Mouse (Mus musculus): ENCODE results near the gene Selenof. TPM values are rescaled to one million over a fixed set of nuclear protein-coding genes. Genes with fewer than 3 reads are reported as not detected.
A peak's percentile ranks its signal among the peaks of the same experiment; 100 is the strongest.

Gene Selenof
- polyA plus RNA-seq (2012; rRNA removed), result 215 and 275 TPM in 2 replicates

DNA sequence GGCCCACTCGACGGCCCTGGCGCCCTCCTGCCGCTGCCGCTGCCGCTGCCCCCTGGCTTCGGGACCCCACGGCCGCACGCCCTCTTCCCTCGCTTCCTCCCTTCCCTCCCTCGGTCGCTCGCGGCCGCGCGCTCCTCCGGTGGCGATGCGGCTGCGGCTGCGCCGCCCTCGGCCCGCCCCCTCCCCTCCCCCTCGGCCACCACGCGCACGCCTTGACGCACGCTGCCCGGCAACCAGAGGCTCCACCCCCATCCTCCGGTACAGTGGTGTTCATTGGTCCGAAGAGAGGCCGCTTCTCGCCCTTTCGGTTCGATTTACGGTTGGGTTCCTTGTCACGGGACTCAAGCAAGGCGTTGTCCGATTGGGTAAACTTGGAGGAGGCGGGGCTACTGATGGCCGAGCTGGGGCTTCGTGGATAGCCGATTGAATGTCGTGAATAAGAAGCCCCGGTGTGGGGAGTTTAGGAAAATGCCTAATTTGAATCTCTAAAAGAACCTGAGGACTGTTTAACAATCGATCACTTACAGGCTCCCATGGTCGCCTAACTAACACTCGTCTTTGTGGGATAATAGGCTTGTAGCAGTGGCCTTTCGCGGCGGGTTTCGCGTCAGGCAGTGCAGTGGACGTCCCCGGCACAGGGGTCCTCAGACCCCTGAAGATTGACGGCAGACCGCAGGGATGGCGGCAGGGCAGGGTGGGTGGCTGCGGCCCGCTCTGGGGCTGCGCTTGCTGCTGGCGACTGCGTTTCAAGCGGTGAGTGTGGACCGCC, at the start of gene Selenof, which contains the start of gene Hs2st1:
TSS of gene Selenof (plus strand) at position 258 of the 769 bp plus-strand sequence.
TSS of gene Hs2st1 (minus strand) at position 135 of the 769 bp plus-strand sequence.
- Histone ChIP-seq H3K4me1 (ENCODE audit: control insufficient read depth, insufficient read depth, low read length) (peaks cover 4% of the 10 kb centered on the region), H3K27me3 (replicated peaks; ENCODE audit: control insufficient read depth, insufficient read depth, low read length) (no peaks in the 10 kb centered on the region), H3K36me3 (ENCODE audit: control insufficient read depth, insufficient read depth, low read length) (no peaks in the 10 kb centered on the region; the same call in 1 of the 2 replicates), H3K27ac (ENCODE audit: insufficient read depth, low read depth, low read length) (peak within 1 kb of the TSS; percentile 99), H3K4me3 (ENCODE audit: insufficient read depth, low read depth, low read length) (peak within 1 kb of the TSS; percentile 99)
- DNase-seq, result peak; percentile 100
- under 1% methylated on average over 65 of the region's 69 CpGs for WGBS
- peak; percentile 89 for TF ChIP-seq POLR2A (IDR thresholded peaks at IDR 0.05; ENCODE audit: low read depth, low read length)
- TF ChIP-seq CTCF (conservative IDR thresholded peaks at IDR 0.05; ENCODE audit: insufficient read depth, insufficient read length, low read depth, low read length), result no peak

DNA sequence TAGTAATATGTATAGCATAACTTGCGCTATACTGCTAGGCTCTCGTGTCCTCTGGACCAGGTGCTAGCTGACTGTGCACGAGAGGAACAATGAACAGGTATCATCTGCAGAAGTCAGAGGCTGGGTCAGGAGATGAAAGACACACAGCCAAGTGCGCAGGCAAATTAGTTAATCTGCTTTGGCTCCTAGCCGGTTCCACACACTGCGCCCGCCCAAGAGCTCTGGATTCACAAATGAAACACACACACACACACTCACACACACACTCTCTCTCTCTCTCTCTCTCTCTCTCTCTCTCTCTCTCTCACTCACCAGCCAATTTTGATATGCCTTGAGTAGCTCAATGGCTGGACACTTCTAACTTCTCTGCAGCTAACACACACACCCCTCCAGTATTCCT, 42.2 kb upstream of the Selenof start:
- 94% methylated on average over 7 of the region's 7 CpGs for WGBS
- H3K27me3 ChIP-seq (replicated peaks; ENCODE audit: control insufficient read depth, insufficient read depth, low read length), result no peaks in the 10 kb centered on the region
- no peaks in the 10 kb centered on the region for H3K36me3 ChIP-seq (ENCODE audit: control insufficient read depth, insufficient read depth, low read length)
- no peak for TF ChIP-seq CTCF (conservative IDR thresholded peaks at IDR 0.05; ENCODE audit: insufficient read depth, insufficient read length, low read depth, low read length)
- no peak for TF ChIP-seq POLR2A (IDR thresholded peaks at IDR 0.05; ENCODE audit: low read depth, low read length)
- no peak overlapping the region for H3K4me3 ChIP-seq (ENCODE audit: insufficient read depth, low read depth, low read length)
- peaks cover 4% of the 10 kb centered on the region; the same call in 1 of the 2 replicates for H3K4me1 ChIP-seq (ENCODE audit: control insufficient read depth, insufficient read depth, low read length)
- DNase-seq, result no peak
- H3K27ac ChIP-seq (ENCODE audit: insufficient read depth, low read depth, low read length), result no peak overlapping the region

DNA sequence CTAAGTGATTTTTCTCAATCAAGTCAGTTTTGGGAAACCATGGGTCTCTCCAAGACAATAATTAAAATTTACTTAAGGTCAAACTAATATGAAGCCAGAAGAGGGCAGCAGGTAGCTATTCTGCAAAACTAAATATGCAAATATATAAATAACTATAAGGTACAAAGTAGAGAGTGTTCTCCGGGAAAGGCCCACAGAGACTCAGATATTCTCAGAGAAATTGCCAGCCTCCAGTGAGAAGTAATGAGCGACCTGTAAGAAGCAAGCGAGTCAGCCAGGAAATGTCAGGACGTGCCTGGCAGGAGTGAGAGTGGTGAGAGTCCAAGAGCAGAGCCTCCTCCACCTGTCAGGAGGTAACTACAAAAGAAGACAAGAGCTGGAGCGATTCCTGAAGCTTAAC, 39.1 kb upstream of the Selenof start:
- peak; percentile 50 for DNase-seq
- Histone ChIP-seq H3K4me1 (ENCODE audit: control insufficient read depth, insufficient read depth, low read length) (peaks cover 4% of the 10 kb centered on the region; the same call in 1 of the 2 replicates), H3K36me3 (ENCODE audit: control insufficient read depth, insufficient read depth, low read length) (no peaks in the 10 kb centered on the region), H3K27ac (ENCODE audit: insufficient read depth, low read depth, low read length) (no peak overlapping the region), H3K27me3 (replicated peaks; ENCODE audit: control insufficient read depth, insufficient read depth, low read length) (no peaks in the 10 kb centered on the region), H3K4me3 (ENCODE audit: insufficient read depth, low read depth, low read length) (no peak overlapping the region)
- TF ChIP-seq POLR2A (IDR thresholded peaks at IDR 0.05; ENCODE audit: low read depth, low read length), result no peak
- no peak for TF ChIP-seq CTCF (conservative IDR thresholded peaks at IDR 0.05; ENCODE audit: insufficient read depth, insufficient read length, low read depth, low read length)
- whole genome bisulfite sequencing, result 22% methylated on average over 5 of the region's 5 CpGs

DNA sequence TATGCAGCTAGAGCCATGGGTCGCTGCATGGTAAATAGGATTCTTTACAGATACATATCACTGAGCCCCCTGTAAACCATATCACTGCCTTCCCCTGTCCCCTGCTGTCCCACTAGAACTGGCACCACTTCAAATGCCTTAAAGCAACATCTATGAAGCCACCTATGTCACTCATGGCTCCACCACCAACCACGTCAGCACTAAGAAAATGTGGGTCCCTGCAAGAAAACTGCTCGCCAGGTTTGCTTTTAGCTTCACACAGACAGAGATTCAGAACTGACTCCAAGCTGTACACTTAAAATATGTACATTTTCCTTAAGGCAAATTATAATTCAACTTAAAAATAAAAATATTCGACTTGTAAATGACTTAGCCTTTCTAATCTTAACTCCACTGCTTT, 35.0 kb upstream of the Selenof start:
- H3K36me3 ChIP-seq (ENCODE audit: control insufficient read depth, insufficient read depth, low read length), result no peaks in the 10 kb centered on the region
- no peak for DNase-seq
- TF ChIP-seq CTCF (conservative IDR thresholded peaks at IDR 0.05; ENCODE audit: insufficient read depth, insufficient read length, low read depth, low read length) (no peak), POLR2A (IDR thresholded peaks at IDR 0.05; ENCODE audit: low read depth, low read length) (no peak)

DNA sequence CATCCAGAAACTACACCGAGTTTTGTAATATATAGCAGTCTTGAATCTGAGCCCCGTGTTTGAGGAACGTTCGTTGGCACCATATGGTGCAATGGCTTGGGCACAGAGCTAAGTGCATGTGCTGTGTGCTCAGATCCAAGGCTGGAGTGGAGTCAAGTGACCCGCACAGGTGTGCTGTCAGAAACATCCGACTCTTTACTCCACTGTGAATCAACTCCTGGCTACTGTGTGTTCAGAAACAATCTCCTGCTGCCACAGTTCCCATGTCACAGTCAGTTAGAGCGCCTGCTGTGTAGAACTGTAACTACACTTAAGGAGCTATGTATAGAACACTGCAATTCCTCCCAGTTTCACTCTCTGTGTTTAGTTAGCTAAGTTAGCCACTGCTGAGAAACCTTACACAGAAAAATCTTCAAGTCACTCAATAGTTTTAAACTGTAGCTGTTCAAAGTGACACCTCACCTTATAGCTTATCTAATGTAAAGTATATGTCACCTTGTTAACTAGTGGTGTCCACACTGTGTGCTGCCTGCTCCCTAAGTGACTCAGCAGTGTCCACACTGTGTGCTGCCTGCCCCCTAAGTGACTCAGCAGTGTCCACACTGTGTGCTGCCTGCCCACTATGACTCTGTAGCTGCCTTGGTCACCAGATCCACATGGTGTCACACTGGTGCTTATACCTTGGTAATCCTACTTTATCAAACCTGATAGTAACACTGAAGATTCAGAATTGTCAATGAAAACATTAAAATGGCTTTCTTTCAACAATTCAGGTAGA, 32.8 kb upstream of the Selenof start:
- no peak for DNase-seq
- H3K27ac ChIP-seq (ENCODE audit: insufficient read depth, low read depth, low read length), result no peak overlapping the region
- H3K27me3 ChIP-seq (replicated peaks; ENCODE audit: control insufficient read depth, insufficient read depth, low read length), result no peaks in the 10 kb centered on the region
- H3K4me3 ChIP-seq (ENCODE audit: insufficient read depth, low read depth, low read length), result no peak overlapping the region
- TF ChIP-seq POLR2A (IDR thresholded peaks at IDR 0.05; ENCODE audit: low read depth, low read length) (no peak), CTCF (conservative IDR thresholded peaks at IDR 0.05; ENCODE audit: insufficient read depth, insufficient read length, low read depth, low read length) (no peak)
- H3K36me3 ChIP-seq (ENCODE audit: control insufficient read depth, insufficient read depth, low read length), result no peaks in the 10 kb centered on the region
- whole genome bisulfite sequencing, result 84% methylated on average over 7 of the region's 7 CpGs
- no peaks in the 10 kb centered on the region for H3K4me1 ChIP-seq (ENCODE audit: control insufficient read depth, insufficient read depth, low read length)

More for the DNA sequence above, 35.0 kb upstream of the Selenof start:
- H3K27ac ChIP-seq (ENCODE audit: insufficient read depth, low read depth, low read length), result no peak overlapping the region
- H3K4me1 ChIP-seq (ENCODE audit: control insufficient read depth, insufficient read depth, low read length), result peaks cover 4% of the 10 kb centered on the region; the same call in 1 of the 2 replicates
- 94% methylated on average over 4 of the region's 4 CpGs for WGBS
- H3K4me3 ChIP-seq (ENCODE audit: insufficient read depth, low read depth, low read length), result no peak overlapping the region
- no peaks in the 10 kb centered on the region for H3K27me3 ChIP-seq (replicated peaks; ENCODE audit: control insufficient read depth, insufficient read depth, low read length)

DNA sequence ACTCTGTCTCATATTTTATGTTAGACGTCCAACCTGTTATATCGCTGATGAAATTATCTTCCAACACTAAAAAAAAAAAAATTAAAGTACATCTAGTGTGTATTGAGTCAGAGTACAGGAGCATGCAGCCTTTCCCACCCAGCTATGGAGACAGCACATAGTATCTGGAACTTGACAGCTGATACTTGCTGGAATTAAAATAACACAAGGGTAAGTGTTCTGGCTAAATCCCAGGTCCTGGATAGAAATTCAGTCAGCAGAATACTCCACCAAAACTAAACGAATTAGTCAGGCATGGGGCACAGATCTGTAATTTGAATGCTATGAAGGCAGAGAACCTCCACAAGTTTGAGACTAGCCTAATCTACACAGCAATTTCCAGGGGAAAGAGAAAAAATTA, 31.1 kb upstream of the Selenof start:
- no peak for TF ChIP-seq CTCF (conservative IDR thresholded peaks at IDR 0.05; ENCODE audit: insufficient read depth, insufficient read length, low read depth, low read length)
- TF ChIP-seq POLR2A (IDR thresholded peaks at IDR 0.05; ENCODE audit: low read depth, low read length), result no peak
- H3K27me3 ChIP-seq (replicated peaks; ENCODE audit: control insufficient read depth, insufficient read depth, low read length), result no peaks in the 10 kb centered on the region
- H3K4me3 ChIP-seq (ENCODE audit: insufficient read depth, low read depth, low read length), result no peak overlapping the region
- H3K36me3 ChIP-seq (ENCODE audit: control insufficient read depth, insufficient read depth, low read length), result no peaks in the 10 kb centered on the region
- 74% methylated on average over 3 of the region's 3 CpGs for WGBS
- no peak overlapping the region for H3K27ac ChIP-seq (ENCODE audit: insufficient read depth, low read depth, low read length)
- no peak for DNase-seq
- no peaks in the 10 kb centered on the region for H3K4me1 ChIP-seq (ENCODE audit: control insufficient read depth, insufficient read depth, low read length)

DNA sequence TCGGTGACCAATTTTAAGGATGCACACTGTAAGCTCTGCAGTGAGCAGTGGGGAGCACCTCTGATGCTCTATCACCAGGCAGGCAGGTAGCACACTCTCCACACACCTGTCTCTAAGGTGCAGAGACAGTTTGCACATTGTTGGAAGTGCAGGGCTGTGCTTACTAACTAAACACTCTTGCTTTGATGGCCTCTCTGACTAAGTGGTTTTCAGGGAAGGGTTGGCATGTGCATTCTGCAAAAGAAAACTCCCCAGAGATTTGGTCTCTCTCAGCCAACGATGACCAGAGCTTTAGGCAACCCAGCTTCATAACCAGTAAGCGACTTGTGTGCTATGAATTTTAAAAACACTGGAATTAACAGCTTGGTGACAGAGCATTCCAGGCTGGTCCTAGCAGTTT, 29.3 kb upstream of the Selenof start:
- H3K36me3 ChIP-seq (ENCODE audit: control insufficient read depth, insufficient read depth, low read length), result no peaks in the 10 kb centered on the region
- H3K27ac ChIP-seq (ENCODE audit: insufficient read depth, low read depth, low read length), result no peak overlapping the region
- 79% methylated on average over 3 of the region's 3 CpGs for WGBS
- no peak overlapping the region for H3K4me3 ChIP-seq (ENCODE audit: insufficient read depth, low read depth, low read length)
- H3K27me3 ChIP-seq (replicated peaks; ENCODE audit: control insufficient read depth, insufficient read depth, low read length), result no peaks in the 10 kb centered on the region
- DNase-seq, result no peak
- TF ChIP-seq CTCF (conservative IDR thresholded peaks at IDR 0.05; ENCODE audit: insufficient read depth, insufficient read length, low read depth, low read length) (no peak), POLR2A (IDR thresholded peaks at IDR 0.05; ENCODE audit: low read depth, low read length) (no peak)
- H3K4me1 ChIP-seq (ENCODE audit: control insufficient read depth, insufficient read depth, low read length), result no peaks in the 10 kb centered on the region

Data from kidney, adult 2 months (tissue).